Mouse (Mus musculus): ENCODE measurements around the gene Palld.

Palld gene

DNA sequence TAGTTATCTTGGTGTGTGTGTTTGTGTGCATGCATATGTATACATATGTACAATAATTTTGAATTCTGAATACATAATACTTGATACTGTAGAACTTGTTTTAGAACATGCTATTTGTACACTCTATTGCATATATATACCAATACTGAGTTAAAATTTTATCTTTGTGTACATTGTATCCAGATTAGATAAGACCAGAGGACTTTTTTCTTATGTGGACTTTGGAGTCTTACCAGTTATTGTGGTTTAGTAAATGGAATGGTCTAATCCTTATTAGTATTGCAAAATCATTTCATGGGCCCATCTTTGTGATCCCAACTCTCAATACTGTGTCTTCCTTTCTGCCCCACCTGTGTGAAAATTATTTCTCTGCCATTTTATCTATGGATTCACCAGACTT lies 400.2 kb downstream of the Palld start:
- no peak for DNase-seq (ENCODE audit: low spot score in 2 of 2)

DNA sequence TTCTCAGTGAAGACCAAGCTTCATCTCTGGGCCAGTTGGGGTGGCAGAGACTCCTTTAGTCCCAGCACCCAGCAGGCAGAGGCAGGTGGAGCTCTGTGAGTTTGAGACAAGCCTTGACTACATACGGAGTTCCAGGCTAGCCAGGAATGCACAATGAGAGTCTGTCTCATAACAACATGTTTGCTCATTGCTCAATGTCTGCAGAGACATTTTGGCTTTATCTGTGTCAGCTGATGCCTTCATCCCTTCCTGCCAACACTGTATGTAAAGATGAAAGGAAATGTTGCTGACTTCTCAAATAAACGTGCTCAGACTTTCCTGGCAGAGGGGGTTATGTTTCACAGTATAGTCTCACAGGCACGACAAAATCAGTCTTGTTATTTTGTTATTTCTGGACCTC lies 401.6 kb downstream of the Palld start:
- no peak for DNase-seq (ENCODE audit: low spot score in 2 of 2)

DNA sequence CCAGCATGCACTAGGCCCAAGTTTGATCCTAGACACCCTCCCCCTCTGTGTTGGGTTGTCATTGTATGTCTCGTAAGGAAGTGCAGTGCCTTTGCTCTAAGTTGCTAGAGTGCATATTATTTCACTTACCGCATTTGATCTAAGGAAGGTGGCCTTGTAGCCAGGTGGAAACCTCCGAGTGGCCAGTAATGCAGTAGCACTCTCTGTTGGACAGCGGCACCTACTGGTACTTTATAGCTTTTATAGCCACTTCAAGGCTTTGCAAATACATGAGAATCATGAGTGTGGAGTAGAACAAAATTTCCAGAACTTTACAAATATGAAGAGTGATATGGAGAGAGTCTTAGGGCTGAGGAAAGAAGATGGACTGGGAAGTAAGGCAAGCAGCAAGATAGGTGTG lies 403.5 kb downstream of the Palld start:
- peak in 1 of 2 experiments; percentile 26 for DNase-seq (ENCODE audit: low spot score in 2 of 2)

GRCm38 (mm10) chr8:61497110-61497509 lies 405.4 kb downstream of the Palld start:
- DNase-seq (ENCODE audit: low spot score in 2 of 2) = no peak

- no peak for DNase-seq (ENCODE audit: low spot score in 2 of 2)
Measured at GRCm38 (mm10) chr8:61488631-61489030, 413.9 kb downstream of the Palld start.

DNA sequence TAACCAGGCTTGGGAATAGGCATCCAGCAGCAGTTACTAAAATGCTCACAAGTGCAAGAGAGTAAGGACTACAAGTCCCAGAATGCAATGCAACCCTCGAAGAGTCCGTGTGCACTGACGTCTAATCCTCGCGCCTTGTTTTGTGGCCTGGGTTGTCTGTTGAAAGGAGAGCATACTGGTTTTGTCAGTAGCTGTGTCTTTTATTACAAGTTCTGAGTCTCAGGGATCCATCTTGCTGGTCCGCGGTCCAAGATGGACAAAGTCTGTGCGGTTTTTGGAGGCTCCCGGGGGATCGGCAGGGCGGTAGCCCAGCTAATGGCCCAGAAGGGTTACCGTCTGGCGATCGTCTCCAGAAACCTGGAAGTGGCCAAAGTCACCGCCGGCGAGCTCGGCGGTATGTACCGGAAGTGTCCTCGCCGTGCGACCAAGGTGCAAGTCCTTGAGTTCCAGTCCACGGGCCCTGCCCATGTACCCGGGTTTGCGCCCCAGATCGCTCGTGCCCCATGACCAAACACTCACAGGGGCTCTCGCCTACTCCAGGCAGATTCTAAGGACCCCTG lies 414.8 kb downstream of the Palld start, which contains the start of gene Cbr4:
Gene Cbr4, plus strand, starts transcription at position 138 of the 560 bp plus-strand sequence.
- DNase-seq (ENCODE audit: low spot score in 2 of 2) = peak; percentile 89 to 94

GRCm38 (mm10) chr8:61486923-61487529 lies 415.5 kb downstream of the Palld start:
- DNase-seq (ENCODE audit: low spot score in 2 of 2) = no peak

DNA sequence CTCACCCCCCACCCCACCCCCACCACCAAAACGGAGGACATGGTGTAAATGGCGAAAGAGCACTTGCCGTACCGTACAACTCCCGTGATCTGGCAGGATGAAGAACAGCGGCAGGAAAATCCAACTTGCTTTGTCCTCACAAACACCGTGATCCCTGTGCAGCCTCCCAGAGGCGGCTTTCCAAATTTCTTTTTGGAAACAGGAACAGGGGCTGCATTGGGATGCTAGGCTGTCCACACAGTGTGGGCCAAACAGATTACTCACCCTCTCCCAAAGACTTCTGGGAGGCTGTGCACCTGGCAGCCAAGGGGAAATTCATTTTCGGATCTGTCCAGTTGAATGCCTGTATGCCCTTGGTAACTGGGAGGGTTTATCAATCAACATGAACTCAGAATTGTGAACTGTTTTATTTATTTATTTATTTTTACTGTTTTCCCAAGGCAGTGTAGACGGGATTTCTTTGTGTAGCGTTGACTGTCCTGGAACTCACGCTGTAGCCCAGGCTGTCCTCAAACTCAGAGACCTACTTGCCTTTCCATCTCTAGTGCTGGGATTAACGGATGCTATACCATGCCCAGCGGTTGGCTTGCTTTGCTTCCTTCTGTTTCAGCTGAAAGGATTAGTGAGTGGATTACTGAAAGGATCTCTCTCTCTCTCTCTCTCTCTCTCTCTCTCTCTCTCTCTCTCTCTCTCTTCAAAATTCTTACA lies 422.1 kb downstream of the Palld start:
- no peak for DNase-seq (ENCODE audit: low spot score in 2 of 2)

DNA sequence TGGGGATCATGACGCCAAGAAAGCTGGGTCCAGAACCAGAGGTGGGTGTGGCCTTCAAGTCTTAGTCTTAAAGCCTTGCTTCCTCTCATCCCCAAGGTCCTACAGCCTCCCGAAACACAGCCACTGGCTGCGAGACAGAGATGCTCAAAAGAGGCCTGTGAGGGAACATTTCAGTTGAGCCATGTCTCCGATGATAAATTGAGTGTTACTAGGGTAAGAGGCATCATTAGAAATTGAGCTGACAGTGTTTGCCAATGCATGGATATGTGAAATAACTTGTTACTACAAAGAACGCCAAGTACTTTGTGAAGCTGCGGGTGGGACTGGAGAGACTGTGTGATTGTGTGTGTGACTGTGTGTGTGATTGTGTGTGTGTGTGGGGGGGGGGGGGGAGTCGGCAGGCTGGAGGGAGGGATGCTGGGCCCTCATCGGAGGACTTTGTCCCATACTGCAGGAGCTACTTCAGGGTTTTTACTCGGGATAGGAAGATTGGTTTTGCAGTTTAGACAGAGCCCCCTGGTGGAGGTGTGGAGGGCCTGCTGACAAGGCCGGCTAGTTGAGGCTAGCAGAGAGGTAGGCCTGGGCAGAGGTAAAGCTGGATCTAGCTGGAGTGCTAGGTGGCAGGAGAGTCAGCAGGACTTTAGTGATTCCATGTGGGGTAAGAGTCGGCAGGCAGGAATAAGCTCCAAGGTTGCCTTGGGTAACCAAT lies 422.8 kb downstream of the Palld start:
- peak; percentile 42 to 62 for DNase-seq (ENCODE audit: low spot score in 2 of 2)

- no peak for DNase-seq (ENCODE audit: low spot score in 2 of 2)
Measured at GRCm38 (mm10) chr8:61478793-61479192, 423.7 kb downstream of the Palld start.

DNA sequence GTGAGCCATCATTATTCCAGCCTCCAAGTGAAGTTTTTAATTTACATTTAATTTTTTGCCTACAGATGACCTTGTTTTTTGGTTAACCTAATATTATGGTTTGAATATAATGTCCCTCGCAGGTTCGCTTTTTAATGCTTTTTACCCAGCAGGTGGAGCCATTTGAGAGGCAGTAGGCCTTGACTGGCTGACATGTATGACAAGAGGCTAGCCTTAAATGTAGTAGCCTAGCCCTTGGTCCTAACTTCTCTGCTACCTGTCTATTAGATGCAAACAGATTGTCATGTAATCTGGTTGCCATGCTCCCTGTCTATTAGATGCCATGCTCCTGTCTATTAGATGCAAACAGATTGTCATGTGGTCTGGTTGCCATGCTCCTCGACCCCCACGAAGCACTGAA lies 424.3 kb downstream of the Palld start:
- DNase-seq (ENCODE audit: low spot score in 2 of 2) = no peak

GRCm38 (mm10) chr8:61476160-61476559 lies 426.3 kb downstream of the Palld start:
- no peak for DNase-seq (ENCODE audit: low spot score in 2 of 2)

- no peak for DNase-seq (ENCODE audit: low spot score in 2 of 2)
Measured at GRCm38 (mm10) chr8:61475251-61475673, 427.2 kb downstream of the Palld start.

GRCm38 (mm10) chr8:61470213-61470612 lies 432.3 kb downstream of the Palld start:
- DNase-seq (ENCODE audit: low spot score in 2 of 2) = peak in 1 of 2 experiments; percentile 30

DNA sequence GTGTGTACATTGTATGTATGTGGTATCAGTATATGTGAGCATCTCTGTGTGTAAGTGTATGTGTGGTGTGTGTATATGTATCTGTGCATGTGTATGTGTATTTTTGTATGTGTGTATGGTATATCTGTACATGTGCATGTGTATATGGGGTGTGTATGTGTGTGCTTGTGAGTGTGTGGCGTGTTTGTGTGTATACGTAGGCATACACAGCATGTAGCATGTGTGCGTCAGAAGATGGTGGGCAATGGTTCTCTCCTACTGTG lies 435.0 kb downstream of the Palld start:
- DNase-seq (ENCODE audit: low spot score in 2 of 2) = no peak

DNA sequence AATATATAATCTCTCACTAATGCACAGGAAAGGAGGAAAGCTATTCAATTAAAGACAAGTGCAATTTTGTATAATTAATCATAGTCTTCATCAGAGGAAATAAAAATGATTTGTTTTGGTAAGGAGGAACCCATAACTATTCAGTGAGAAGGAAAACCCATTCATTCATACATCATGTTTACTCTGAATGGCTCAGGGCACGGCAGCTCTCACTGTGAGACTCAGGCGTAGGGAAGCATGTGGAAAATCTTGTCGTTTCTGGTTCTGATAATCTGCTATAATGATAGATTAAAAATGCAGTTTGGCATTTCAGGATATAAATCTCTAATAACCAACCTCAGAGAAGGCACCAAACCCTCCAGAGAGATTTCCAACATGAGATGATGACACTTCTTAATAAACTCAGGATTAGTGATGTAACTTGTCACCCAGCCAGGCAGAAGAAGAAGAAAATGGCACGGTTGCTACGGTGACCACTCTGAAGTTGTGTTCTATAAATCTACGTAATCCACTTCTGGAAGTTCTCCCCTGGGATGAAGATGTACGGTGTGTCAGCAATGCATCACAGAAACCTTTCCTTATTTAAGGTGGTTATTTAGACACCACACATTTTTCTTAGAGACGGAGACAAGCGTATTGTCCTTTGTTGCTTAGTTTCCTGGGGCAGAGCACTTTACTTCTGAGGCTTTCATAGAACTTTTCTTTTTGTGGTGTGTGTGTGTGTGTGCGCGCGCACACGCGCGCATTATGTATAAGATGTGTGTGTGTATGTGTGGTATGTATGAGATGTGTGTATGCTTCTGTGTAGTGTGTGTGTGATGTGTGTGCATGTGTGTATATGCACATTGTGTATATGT lies 435.6 kb downstream of the Palld start:
- no peak for DNase-seq (ENCODE audit: low spot score in 2 of 2)

DNA sequence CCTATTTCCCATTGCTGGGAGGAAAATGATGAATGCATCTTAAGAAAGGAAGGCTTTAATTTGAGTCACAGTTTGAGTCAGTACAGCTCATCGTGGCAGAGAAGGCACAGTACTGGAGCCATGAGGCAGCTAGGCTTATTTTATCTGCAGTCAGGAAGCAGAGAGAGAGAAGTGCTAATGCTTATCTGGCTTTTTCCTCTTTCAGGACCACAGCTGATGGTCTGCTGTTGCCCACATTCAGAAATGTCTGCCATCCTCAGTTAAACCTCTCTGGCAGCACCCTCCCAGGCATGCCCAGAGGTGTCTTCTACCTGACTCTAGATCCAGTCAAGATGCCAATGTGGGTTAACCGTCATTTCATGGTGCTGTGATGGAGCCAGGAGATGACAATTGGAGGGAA lies 438.1 kb downstream of the Palld start:
- no peak for DNase-seq (ENCODE audit: low spot score in 2 of 2)

DNA sequence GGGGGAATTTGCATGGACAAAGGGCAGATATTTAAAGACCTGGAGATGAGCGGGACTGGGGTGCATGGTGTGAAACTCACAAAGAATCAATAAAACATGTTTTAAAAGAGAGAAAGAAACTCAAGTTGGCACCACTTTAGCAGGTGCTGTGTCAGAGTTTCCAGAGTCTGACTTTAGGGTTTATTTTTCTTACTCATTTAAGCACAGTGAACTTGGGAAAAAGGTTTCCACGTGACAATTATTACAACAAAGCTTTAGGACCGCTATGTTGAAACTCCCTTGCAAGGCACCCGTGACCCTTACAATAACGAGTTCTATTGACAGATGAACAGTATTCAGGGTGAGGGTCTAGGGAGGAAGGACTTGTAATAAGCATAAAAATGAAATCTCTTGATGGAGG lies 440.3 kb downstream of the Palld start:
- DNase-seq (ENCODE audit: low spot score in 2 of 2) = no peak
